Mouse (Mus musculus) spleen, adult 2 months (tissue): ENCODE results near the gene Prkar2b. TPM values are rescaled to one million over a fixed set of nuclear protein-coding genes. Genes with fewer than 3 reads are reported as not detected.

Experiments
- DNase-seq, 2 experiments: peaks; one replicate each; pipeline versions ENCODE4 v3.0.0 to v3.0.0-alpha.2; 2012 to 2021; ENCODE audit warnings: low spot score in 2 of 2, low read depth in 1 of 2
- H3K27ac ChIP-seq: fragments of 200-500 bp; 2 replicates; pipeline ENCODE4 v1.5.1; 2012; ENCODE audit warnings: low read length, inconsistent platforms; ENCODE audit not compliant: insufficient read depth
- H3K27me3 ChIP-seq: fragments of 200-500 bp; 2 replicates; pipeline ENCODE4 v1.6.1; 2012; ENCODE audit warnings: mild to moderate bottlenecking, moderate library complexity, low read length, inconsistent platforms; ENCODE audit not compliant: control insufficient read depth, insufficient read depth
- H3K36me3 ChIP-seq: fragments of 200-500 bp; 2 replicates; pipeline ENCODE4 v1.6.1; 2012; ENCODE audit warnings: mild to moderate bottlenecking, low read length, inconsistent platforms; ENCODE audit not compliant: control insufficient read depth, insufficient read depth
- H3K4me1 ChIP-seq: fragments of 200-500 bp; 2 replicates; pipeline ENCODE4 v1.6.1; 2011; ENCODE audit warnings: inconsistent platforms; ENCODE audit not compliant: control insufficient read depth, insufficient read depth, insufficient read length
- H3K4me3 ChIP-seq: fragments of 200-500 bp; 2 replicates; pipeline ENCODE4 v1.5.1; 2011; ENCODE audit warnings: mild to moderate bottlenecking, inconsistent platforms; ENCODE audit not compliant: insufficient read depth, insufficient read length; ENCODE audit errors: extremely low read depth
- CTCF ChIP-seq: fragments of 200-500 bp; IDR thresholded peaks from 2 replicates; pipeline ENCODE4 v1.5.1; 2011; ENCODE audit warnings: mild to moderate bottlenecking, inconsistent platforms; ENCODE audit not compliant: insufficient read depth, insufficient read length, insufficient replicate concordance; ENCODE audit errors: extremely low read depth
- POLR2A ChIP-seq: fragments of 200-500 bp; IDR thresholded peaks from 2 replicates; pipeline ENCODE4 v1.6.1; 2011; ENCODE audit warnings: low read depth, low read length, inconsistent platforms
- WGBS: fragments of 180-500 bp; shearing (Covaris S2); methylation state at CpG from one replicate; pipeline ENCODE4 v1.1.7; 2018; 5-methylcytosine and 5-hydroxymethylcytosine counted together
- polyA plus RNA-seq: library from polyadenylated mRNA; depleted of rRNA; stranded (reverse); fragments of >200 nt; gene quantifications from 2 replicates; pipeline ENCODE4 v1.2.3, GENCODE M21; 2012

The Prkar2b gene
- polyA plus RNA-seq, 1 experiment: 9.1 TPM

DNA sequence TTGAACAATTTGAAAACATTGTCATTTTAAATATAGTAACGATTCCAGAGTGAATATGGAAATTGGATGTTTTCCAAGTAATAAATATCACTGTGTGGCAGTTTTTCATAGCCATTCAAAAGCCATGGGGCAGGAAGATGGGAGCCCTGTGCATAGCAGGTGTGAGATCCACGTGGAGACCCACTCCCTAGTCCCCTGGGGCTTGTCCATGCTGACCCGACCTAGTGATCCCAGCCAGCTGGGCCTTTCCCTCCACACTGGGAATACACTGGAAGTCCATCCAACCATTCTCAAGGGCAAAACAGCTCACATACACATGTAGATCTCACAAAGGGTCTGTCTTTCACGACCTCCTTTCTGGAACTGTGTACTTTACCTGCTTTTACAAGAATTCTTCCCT lies 37.5 kb upstream of the Prkar2b start:
- peaks cover 9% of the 10 kb centered on the region; the same call in 1 of the 2 replicates for H3K4me1 ChIP-seq
- H3K27ac ChIP-seq: no peak overlapping the region
- H3K27me3 ChIP-seq: no peaks in the 10 kb centered on the region
- H3K4me3 ChIP-seq: no peak overlapping the region
- H3K36me3 ChIP-seq: no peaks in the 10 kb centered on the region
- WGBS: 78% methylated on average over 4 of the region's 4 CpGs
- TF ChIP-seq CTCF (no peak), POLR2A (no peak)
- no peak for DNase-seq

DNA sequence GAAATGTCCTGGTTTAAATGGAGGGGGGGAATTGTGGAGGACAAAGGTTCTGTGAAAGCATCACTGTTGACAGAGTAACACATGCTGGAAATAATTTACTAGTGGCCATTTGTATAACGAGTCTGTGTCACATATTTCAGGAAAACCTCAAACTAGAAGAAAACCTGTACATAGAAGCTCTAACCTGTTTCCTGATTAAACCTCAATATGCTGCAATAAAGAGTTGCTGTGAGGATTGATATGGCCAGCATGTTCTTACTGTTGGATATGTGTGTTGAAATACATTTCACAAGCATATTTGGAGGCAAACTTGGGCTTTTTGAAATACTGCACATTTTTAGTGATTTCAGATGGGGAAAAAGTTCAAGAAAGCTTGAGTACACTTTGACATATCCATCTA lies 36.0 kb upstream of the Prkar2b start:
- H3K27ac ChIP-seq: no peak overlapping the region
- 25% methylated on average over 1 of the region's 1 CpGs for WGBS
- no peak overlapping the region for H3K4me3 ChIP-seq
- H3K4me1 ChIP-seq: peaks cover 3% of the 10 kb centered on the region; the same call in 1 of the 2 replicates
- no peaks in the 10 kb centered on the region for H3K27me3 ChIP-seq
- TF ChIP-seq POLR2A (no peak), CTCF (no peak)
- no peak for DNase-seq
- H3K36me3 ChIP-seq: no peaks in the 10 kb centered on the region

DNA sequence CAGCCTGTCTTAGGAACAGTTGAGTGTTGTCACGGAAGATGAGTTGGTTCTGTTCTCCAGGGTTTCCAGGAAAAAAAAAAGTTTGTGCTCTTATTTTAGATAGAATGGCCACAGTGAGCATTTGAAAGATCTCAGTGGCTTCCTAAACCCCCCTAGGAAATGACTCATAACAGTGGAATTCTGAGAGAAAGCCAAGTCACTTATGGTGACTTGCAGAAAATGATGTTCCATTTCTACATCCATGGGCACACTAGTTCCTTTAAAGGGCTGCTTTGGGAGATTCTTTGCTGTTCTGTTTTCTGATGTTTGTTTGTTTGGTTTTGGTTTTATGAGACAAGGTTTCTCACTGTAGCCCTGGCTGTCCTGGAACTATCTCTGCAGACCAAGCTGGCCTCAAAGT lies 34.1 kb upstream of the Prkar2b start:
- H3K27ac ChIP-seq: no peak overlapping the region
- TF ChIP-seq CTCF: no peak
- no peak for TF ChIP-seq POLR2A
- no peak overlapping the region for H3K4me3 ChIP-seq
- 86% methylated on average over 1 of the region's 1 CpGs for WGBS
- no peaks in the 10 kb centered on the region for H3K36me3 ChIP-seq
- H3K4me1 ChIP-seq: no peaks in the 10 kb centered on the region
- H3K27me3 ChIP-seq: no peaks in the 10 kb centered on the region
- no peak for DNase-seq

DNA sequence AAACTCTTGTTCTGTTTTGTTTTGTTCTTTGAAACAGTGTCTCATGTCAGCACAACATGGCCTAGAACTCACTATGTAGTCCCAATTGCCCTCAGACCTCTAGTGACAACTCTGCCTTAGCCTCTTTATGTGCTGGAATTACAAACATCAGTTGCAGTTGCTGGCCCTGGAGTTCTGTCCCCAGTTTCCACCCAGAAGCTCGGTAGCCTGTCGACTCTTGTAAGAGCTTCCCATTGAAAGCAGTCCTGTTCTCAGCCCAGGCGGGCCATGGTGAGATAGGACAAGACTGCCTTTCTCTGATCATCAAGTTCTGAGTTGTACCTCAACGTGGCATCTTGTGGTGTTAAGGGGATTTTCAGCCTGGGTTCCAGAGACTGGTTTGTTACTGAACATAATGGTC lies 31.4 kb upstream of the Prkar2b start:
- H3K27me3 ChIP-seq: no peaks in the 10 kb centered on the region
- DNase-seq: no peak
- no peak overlapping the region for H3K4me3 ChIP-seq
- TF ChIP-seq CTCF (no peak), POLR2A (no peak)
- no peaks in the 10 kb centered on the region for H3K4me1 ChIP-seq
- no peaks in the 10 kb centered on the region for H3K36me3 ChIP-seq
- no peak overlapping the region for H3K27ac ChIP-seq
- 95% methylated on average over 4 of the region's 4 CpGs for WGBS

DNA sequence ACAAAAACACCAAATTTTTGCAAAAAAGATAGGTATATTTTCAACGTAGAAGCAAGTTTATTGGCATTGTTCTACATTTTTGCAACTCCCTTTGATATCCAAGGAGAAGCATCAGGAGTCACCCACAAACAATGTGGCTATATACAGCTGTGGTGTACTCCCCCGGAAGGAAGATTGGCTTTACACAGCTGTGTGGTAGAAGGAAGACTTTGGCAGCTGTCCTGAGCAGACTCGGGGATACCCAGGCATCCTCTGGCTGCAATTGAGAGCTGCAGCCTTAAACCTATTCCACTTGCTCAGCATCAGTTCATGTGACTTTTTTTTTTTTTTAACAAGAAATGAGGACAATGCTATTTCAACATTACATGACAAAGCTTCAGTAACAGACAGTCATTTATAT lies 27.5 kb upstream of the Prkar2b start:
- Histone ChIP-seq H3K4me1 (no peaks in the 10 kb centered on the region), H3K27me3 (no peaks in the 10 kb centered on the region), H3K36me3 (no peaks in the 10 kb centered on the region), H3K4me3 (no peak overlapping the region), H3K27ac (no peak overlapping the region)
- DNase-seq: no peak
- 14% methylated on average over 3 of the region's 3 CpGs for WGBS
- TF ChIP-seq POLR2A: no peak
- TF ChIP-seq CTCF: no peak

DNA sequence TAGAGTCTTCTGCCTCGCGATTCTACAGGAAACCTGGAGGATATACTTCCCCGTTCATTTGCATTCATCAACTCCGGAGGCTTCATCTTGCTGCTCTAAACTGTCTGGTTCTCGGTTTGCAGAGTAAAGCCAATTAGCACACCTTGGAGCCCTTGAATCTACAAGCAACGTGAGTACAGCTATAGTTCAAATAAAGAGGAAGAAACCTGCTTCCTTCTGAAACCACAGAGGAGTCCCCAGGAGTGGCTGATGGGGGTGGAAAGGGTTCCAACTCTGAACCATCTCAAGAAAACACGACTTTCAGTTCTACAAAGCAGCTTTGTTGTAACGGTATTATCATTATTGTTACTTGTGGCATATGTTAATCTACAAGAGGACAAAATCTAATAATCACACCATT lies 26.2 kb upstream of the Prkar2b start:
- no peak for DNase-seq
- Histone ChIP-seq H3K27me3 (no peaks in the 10 kb centered on the region), H3K36me3 (no peaks in the 10 kb centered on the region), H3K4me3 (no peak overlapping the region), H3K27ac (no peak overlapping the region), H3K4me1 (no peaks in the 10 kb centered on the region)
- 7% methylated on average over 8 of the region's 8 CpGs for WGBS
- TF ChIP-seq CTCF: no peak
- no peak for TF ChIP-seq POLR2A

DNA sequence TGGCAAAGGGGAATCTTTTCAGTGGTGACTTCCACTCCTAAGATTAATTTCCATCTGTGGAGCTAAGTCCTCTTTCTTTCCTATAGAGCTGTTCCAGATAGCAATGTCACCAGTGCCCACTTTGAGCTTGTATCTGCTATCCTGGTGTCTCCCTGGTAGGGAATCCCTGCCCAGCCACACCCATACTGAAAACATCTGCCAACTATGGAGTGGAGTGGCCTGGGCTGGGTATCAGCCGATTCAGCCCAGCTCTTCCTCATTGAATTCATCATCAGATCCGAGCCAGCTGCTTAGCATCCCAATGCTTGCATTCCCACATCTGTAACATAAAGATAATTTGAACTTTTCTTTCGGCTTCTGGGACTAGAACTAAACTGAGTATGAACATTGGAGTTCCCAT lies 25.8 kb upstream of the Prkar2b start:
- no peaks in the 10 kb centered on the region for H3K36me3 ChIP-seq
- no peaks in the 10 kb centered on the region for H3K4me1 ChIP-seq
- no peak overlapping the region for H3K4me3 ChIP-seq
- DNase-seq: no peak
- no peaks in the 10 kb centered on the region for H3K27me3 ChIP-seq
- 31% methylated on average over 3 of the region's 3 CpGs for WGBS
- no peak overlapping the region for H3K27ac ChIP-seq
- no peak for TF ChIP-seq CTCF
- TF ChIP-seq POLR2A: no peak
